Mouse (Mus musculus) CH12.LX (cell line): ENCODE results near the gene Agbl3. TPM values are rescaled to one million over a fixed set of nuclear protein-coding genes. Genes with fewer than 3 reads are reported as not detected.

Experiments
- DNase-seq: peaks from one replicate; pipeline ENCODE4 v3.0.0-alpha.2; 2013; ENCODE audit errors: extremely low read depth
- H3K27ac ChIP-seq: 2 replicates; pipeline ENCODE4 v1.5.1; 2012; ENCODE audit warnings: low read depth, mild to moderate bottlenecking, control low read depth, moderate library complexity; ENCODE audit not compliant: insufficient read depth
- H3K27me3 ChIP-seq: replicated peaks from 2 replicates; pipeline ENCODE3; 2012; ENCODE audit warnings: inconsistent platforms
- H3K36me3 ChIP-seq, 2 experiments: replicated peaks in 1 of 2; 2 replicates each; pipeline versions ENCODE3 to v1.6.1; 2012; ENCODE audit warnings: inconsistent platforms in 1 of 2, low read length in 1 of 2, mild to moderate bottlenecking in 1 of 2, mixed read lengths in 1 of 2, moderate library complexity in 1 of 2; ENCODE audit not compliant: control insufficient read depth in 1 of 2, insufficient read depth in 1 of 2
- H3K4me1 ChIP-seq, 2 experiments: 2 replicates each; pipeline ENCODE4 v1.6.1; 2012; ENCODE audit warnings: inconsistent platforms in 1 of 2, moderate library complexity in 1 of 2; ENCODE audit not compliant: insufficient read depth in 2 of 2, control insufficient read depth in 1 of 2
- H3K4me2 ChIP-seq: 2 replicates; pipeline ENCODE4 v1.6.1; 2012; ENCODE audit warnings: low read depth, mild to moderate bottlenecking, control low read depth; ENCODE audit not compliant: poor library complexity, insufficient read depth, severe bottlenecking
- H3K4me3 ChIP-seq, 3 experiments: fragments of 150-350 bp in 1 of 3; sonication (generic) in 1 of 3; replicated peaks in 1 of 3; 2 replicates each; pipeline versions ENCODE3 to v1.5.1; 2011 to 2012; ENCODE audit warnings: low read depth in 2 of 3, low read length in 2 of 3, mild to moderate bottlenecking in 2 of 3, moderate library complexity in 2 of 3, control low read depth in 1 of 3, improper control_type of control experiment in 1 of 3, inconsistent platforms in 1 of 3, mixed read lengths in 1 of 3; ENCODE audit not compliant: poor library complexity in 1 of 3
- H3K79me2 ChIP-seq: replicated peaks from 2 replicates; pipeline ENCODE4 v1.6.1; 2012; ENCODE audit warnings: mild to moderate bottlenecking, moderate library complexity; ENCODE audit not compliant: control insufficient read depth, poor library complexity, insufficient read depth, severe bottlenecking; ENCODE audit errors: extremely low read depth
- H3K9ac ChIP-seq: 2 replicates; pipeline ENCODE4 v1.6.1; 2012; ENCODE audit warnings: low read depth, mild to moderate bottlenecking, control low read depth, moderate library complexity; ENCODE audit not compliant: insufficient read depth
- H3K9me3 ChIP-seq: replicated peaks from 2 replicates; pipeline ENCODE3; 2012; ENCODE audit warnings: low read length, inconsistent platforms, mixed read lengths
- BHLHE40 ChIP-seq: IDR thresholded peaks from 2 replicates; pipeline ENCODE4 v1.6.1; 2011; ENCODE audit warnings: mild to moderate bottlenecking, low read depth, low read length, improper control_type of control experiment
- CHD1 ChIP-seq: IDR thresholded peaks from 2 replicates; pipeline ENCODE4 v1.6.1; 2012; ENCODE audit warnings: low read depth, low read length, improper control_type of control experiment, inconsistent platforms
- CHD2 ChIP-seq: IDR thresholded peaks from 2 replicates; pipeline ENCODE4 v1.6.1; 2011; ENCODE audit warnings: low read length, improper control_type of control experiment
- CTCF ChIP-seq, 2 experiments: IDR thresholded peaks in 1 of 2; conservative IDR thresholded peaks in 1 of 2; 2 replicates each; pipeline ENCODE4 v1.5.1; 2011 to 2012; ENCODE audit warnings: low read depth in 2 of 2, low read length in 2 of 2, improper control_type of control experiment in 1 of 2, inconsistent platforms in 1 of 2, mild to moderate bottlenecking in 1 of 2, moderate library complexity in 1 of 2
- E2F4 ChIP-seq: IDR thresholded peaks from 2 replicates; pipeline ENCODE4 v1.6.1; 2011; ENCODE audit warnings: low read depth, low read length, improper control_type of control experiment; ENCODE audit not compliant: insufficient replicate concordance
- ELF1 ChIP-seq: IDR thresholded peaks from 2 replicates; pipeline ENCODE4 v1.6.1; 2014; ENCODE audit warnings: low read depth, mild to moderate bottlenecking, inconsistent platforms, low read length, improper control_type of control experiment
- EP300 ChIP-seq: IDR thresholded peaks from 2 replicates; pipeline ENCODE4 v1.6.1; 2011; ENCODE audit warnings: low read length, improper control_type of control experiment
- ETS1 ChIP-seq: conservative IDR thresholded peaks from 2 replicates; pipeline ENCODE4 v1.6.1; 2012; ENCODE audit warnings: low read depth, mild to moderate bottlenecking, inconsistent platforms, low read length, improper control_type of control experiment, moderate library complexity
- GABPA ChIP-seq: IDR thresholded peaks from 2 replicates; pipeline ENCODE4 v1.6.1; 2012; ENCODE audit warnings: low read depth, low read length, improper control_type of control experiment, inconsistent platforms; ENCODE audit not compliant: insufficient replicate concordance
- HCFC1 ChIP-seq: IDR thresholded peaks from 2 replicates; pipeline ENCODE4 v1.6.1; 2012; ENCODE audit warnings: low read depth, mild to moderate bottlenecking, inconsistent platforms, low read length, improper control_type of control experiment
- IRF4 ChIP-seq: IDR thresholded peaks from 2 replicates; pipeline ENCODE4 v1.6.1; 2014; ENCODE audit warnings: low read depth, mild to moderate bottlenecking, inconsistent platforms, low read length, improper control_type of control experiment
- JUN ChIP-seq: IDR thresholded peaks from 2 replicates; pipeline ENCODE4 v1.6.1; 2011; ENCODE audit warnings: low read depth, mild to moderate bottlenecking, low read length, improper control_type of control experiment, moderate library complexity; ENCODE audit not compliant: insufficient read depth
- JUND ChIP-seq: conservative IDR thresholded peaks from 2 replicates; pipeline ENCODE4 v1.6.1; 2011; ENCODE audit warnings: low read depth, low read length, improper control_type of control experiment
- KAT2A ChIP-seq: IDR thresholded peaks from 2 replicates; pipeline ENCODE4 v1.6.1; 2012; ENCODE audit warnings: low read length, improper control_type of control experiment, inconsistent platforms; ENCODE audit not compliant: insufficient replicate concordance
- MAFK ChIP-seq: IDR thresholded peaks from 2 replicates; pipeline ENCODE4 v1.6.1; 2011; ENCODE audit warnings: low read length, improper control_type of control experiment; ENCODE audit not compliant: insufficient replicate concordance
- MAX ChIP-seq: IDR thresholded peaks from 2 replicates; pipeline ENCODE4 v1.6.1; 2011; ENCODE audit warnings: low read length, improper control_type of control experiment
- MAZ ChIP-seq: IDR thresholded peaks from 2 replicates; pipeline ENCODE4 v1.6.1; 2012; ENCODE audit warnings: low read depth, mild to moderate bottlenecking, inconsistent platforms, low read length, improper control_type of control experiment, moderate library complexity
- MEF2A ChIP-seq: IDR thresholded peaks from 2 replicates; pipeline ENCODE4 v1.6.1; 2014; ENCODE audit warnings: low read depth, mild to moderate bottlenecking, inconsistent platforms, low read length, improper control_type of control experiment, borderline replicate concordance
- MXI1 ChIP-seq: IDR thresholded peaks from 2 replicates; pipeline ENCODE4 v1.6.1; 2011; ENCODE audit warnings: mild to moderate bottlenecking, low read depth, low read length, improper control_type of control experiment
- MYC ChIP-seq: IDR thresholded peaks from 2 replicates; pipeline ENCODE4 v1.6.1; 2011; ENCODE audit warnings: low read depth, mild to moderate bottlenecking, improper control_type of control experiment, low read length
- NELFE ChIP-seq: IDR thresholded peaks from 2 replicates; pipeline ENCODE4 v1.6.1; 2011; ENCODE audit warnings: low read depth, low read length, improper control_type of control experiment
- NRF1 ChIP-seq: IDR thresholded peaks from 2 replicates; pipeline ENCODE4 v1.6.1; 2014; ENCODE audit warnings: low read depth, mild to moderate bottlenecking, inconsistent platforms, low read length, improper control_type of control experiment, moderate library complexity
- PAX5 ChIP-seq: IDR thresholded peaks from 2 replicates; pipeline ENCODE4 v1.6.1; 2012; ENCODE audit warnings: low read length, inconsistent platforms, mixed read lengths
- POLR2A ChIP-seq: IDR thresholded peaks from 2 replicates; pipeline ENCODE4 v1.6.1; 2011; ENCODE audit warnings: low read depth, mild to moderate bottlenecking, improper control_type of control experiment, low read length
- POLR2AphosphoS2 ChIP-seq: IDR thresholded peaks from 2 replicates; pipeline ENCODE4 v1.6.1; 2011; ENCODE audit warnings: low read depth, low read length, improper control_type of control experiment
- RAD21 ChIP-seq: IDR thresholded peaks from 2 replicates; pipeline ENCODE4 v1.6.1; 2011; ENCODE audit warnings: low read depth, mild to moderate bottlenecking, low read length, improper control_type of control experiment, moderate library complexity
- RCOR1 ChIP-seq: conservative IDR thresholded peaks from 2 replicates; pipeline ENCODE4 v1.6.1; 2012; ENCODE audit warnings: low read depth, mild to moderate bottlenecking, inconsistent platforms, low read length, improper control_type of control experiment
- SIN3A ChIP-seq: IDR thresholded peaks from 2 replicates; pipeline ENCODE4 v1.6.1; 2012; ENCODE audit warnings: low read length, improper control_type of control experiment, inconsistent platforms
- SMC3 ChIP-seq: IDR thresholded peaks from 2 replicates; pipeline ENCODE4 v1.6.1; 2011; ENCODE audit warnings: low read depth, low read length, improper control_type of control experiment
- TBP ChIP-seq: conservative IDR thresholded peaks from 2 replicates; pipeline ENCODE4 v1.6.1; 2011; ENCODE audit warnings: low read depth, low read length, improper control_type of control experiment
- TCF12 ChIP-seq: IDR thresholded peaks from 2 replicates; pipeline ENCODE4 v1.6.1; 2014; ENCODE audit warnings: low read depth, mild to moderate bottlenecking, inconsistent platforms, low read length, improper control_type of control experiment
- UBTF ChIP-seq: IDR thresholded peaks from 2 replicates; pipeline ENCODE4 v1.6.1; 2012; ENCODE audit warnings: low read depth, mild to moderate bottlenecking, inconsistent platforms, low read length, improper control_type of control experiment, moderate library complexity
- USF1 ChIP-seq: IDR thresholded peaks from 2 replicates; pipeline ENCODE4 v1.6.1; 2014; ENCODE audit warnings: low read depth, mild to moderate bottlenecking, inconsistent platforms, low read length, improper control_type of control experiment
- USF2 ChIP-seq: conservative IDR thresholded peaks from 2 replicates; pipeline ENCODE4 v1.6.1; 2011; ENCODE audit warnings: low read depth, low read length, improper control_type of control experiment
- ZC3H11A ChIP-seq: IDR thresholded peaks from 2 replicates; pipeline ENCODE4 v1.6.1; 2012; ENCODE audit warnings: low read depth, mild to moderate bottlenecking, inconsistent platforms, low read length, improper control_type of control experiment
- ZKSCAN1 ChIP-seq: IDR thresholded peaks from 2 replicates; pipeline ENCODE4 v1.6.1; 2012; ENCODE audit warnings: low read depth, inconsistent platforms, low read length, improper control_type of control experiment, borderline replicate concordance
- ZMIZ1 ChIP-seq: IDR thresholded peaks from 2 replicates; pipeline ENCODE4 v1.6.1; 2012; ENCODE audit warnings: low read depth, mild to moderate bottlenecking, inconsistent platforms, low read length, improper control_type of control experiment
- ZNF384 ChIP-seq: IDR thresholded peaks from 2 replicates; pipeline ENCODE4 v1.6.1; 2012; ENCODE audit warnings: low read depth, low read length, improper control_type of control experiment, inconsistent platforms
- dilution Hi-C: fragments of 300-500 bp; cut with MboI; formaldehyde crosslinking; loops from 2 replicates; pipeline ENCODE4 v1.14.3; 2020; ENCODE audit warnings: low sequenced_read_pairs; ENCODE audit not compliant: extremely low pct_unique_long_range_greater_than_20kb, extremely low pct_ligation_motif_present
- in situ Hi-C: fragments of 300-500 bp; cut with MboI; formaldehyde crosslinking; loops from 3 replicates; pipeline ENCODE4 v1.14.3; 2019; ENCODE audit warnings: low sequenced_read_pairs, low pct_ligation_motif_present, low pct_unique_long_range_greater_than_20kb, mixed read lengths
- polyA plus RNA-seq: library from polyadenylated mRNA; unstranded; fragments of >175 nt; gene quantifications from 2 replicates; pipeline ENCODE4 v1.2.1, GENCODE M21; 2012; ENCODE audit warnings: low read depth; ENCODE audit not compliant: insufficient read length
- total RNA-seq, 2 experiments: library from RNA; depleted of rRNA; stranded (reverse); fragments of 300-350 nt in 1 of 2; fragments of >200 nt in 1 of 2; gene quantifications; 2 replicates each; pipeline ENCODE4 v1.2.3; 2012 to 2014

Gene Agbl3
- total RNA-seq (2012; rRNA removed) (1.5 and 1.9 TPM in 2 replicates), total RNA-seq (2014; rRNA removed) (4.8 and 5.1 TPM in 2 replicates), polyA plus RNA-seq (3.2 and 3.4 TPM in 2 replicates)

- no peaks in the 10 kb centered on the region for H3K9me3 ChIP-seq
- H3K36me3 ChIP-seq = peaks cover 2% of the 10 kb centered on the region in 2 experiments
- H3K27ac ChIP-seq = peak within 1 kb of the TSS; percentile 78
- dilution Hi-C loops (no loop called here), in situ Hi-C loops (no loop called here)
- H3K9ac ChIP-seq = peak within 1 kb of the TSS; percentile 74
- DNase-seq = peak; percentile 97
- 0 out of 2 replicates have a peak, but pooled peaks have one; percentile 29 for TF ChIP-seq TBP
- TF ChIP-seq MAX = peak; percentile 99
- no peak for TF ChIP-seq MAZ
- no peak for TF ChIP-seq USF1
- TF ChIP-seq CHD2 = peak; percentile 99
- TF ChIP-seq CTCF (conservative IDR thresholded peaks at IDR 0.05 in 1 of 2, IDR thresholded peaks at IDR 0.05 in 1 of 2; ENCODE audit: low read depth in 2 of 2, low read length in 2 of 2) = no peak; a peak in 1 of 4 replicates
- TF ChIP-seq SMC3 = no peak
- TF ChIP-seq JUN = no peak
- peak; percentile 59 for TF ChIP-seq IRF4
- TF ChIP-seq RAD21 = no peak
- no peak for TF ChIP-seq CHD1
- 0 out of 2 replicates have a peak, but pooled peaks have one; percentile 19 for TF ChIP-seq RCOR1
- TF ChIP-seq EP300 = no peak
- peak; percentile 56 for TF ChIP-seq TCF12
- peak; percentile 49 for TF ChIP-seq MEF2A
- TF ChIP-seq ZNF384 = no peak
- no peak for TF ChIP-seq PAX5
- peak; percentile 65 for TF ChIP-seq ELF1
- TF ChIP-seq SIN3A = 0 out of 2 replicates have a peak, but pooled peaks have one; percentile 28
- peak; percentile 63 for TF ChIP-seq NELFE
- no peak for TF ChIP-seq GABPA
- TF ChIP-seq KAT2A = peak; percentile 75; the same call in 1 of the 2 replicates
- peak; percentile 66 for TF ChIP-seq HCFC1
- TF ChIP-seq NRF1 = peak; percentile 22; the same call in 1 of the 2 replicates
- TF ChIP-seq BHLHE40 = no peak; the same call in 1 of the 2 replicates
- peak; percentile 69; the same call in 1 of the 2 replicates for TF ChIP-seq MYC
- peak; percentile 76 for TF ChIP-seq POLR2A
- TF ChIP-seq ZMIZ1 = peak; percentile 50
- no peak for TF ChIP-seq ZKSCAN1
- no peak for TF ChIP-seq MAFK
- no peak for TF ChIP-seq USF2
- TF ChIP-seq ETS1 = peak; percentile 47
- TF ChIP-seq POLR2AphosphoS2 = no peak
- TF ChIP-seq MXI1 = peak; percentile 94
- TF ChIP-seq ZC3H11A = no peak
- peak; percentile 94 for TF ChIP-seq E2F4
- peak; percentile 84 for TF ChIP-seq UBTF
- no peak for TF ChIP-seq JUND
- H3K4me1 ChIP-seq = peaks cover 2 to 15% of the 10 kb centered on the region in 2 experiments; a peak in 3 of 4 replicates
- no peaks in the 10 kb centered on the region for H3K79me2 ChIP-seq
- H3K27me3 ChIP-seq = no peaks in the 10 kb centered on the region
- peak within 1 kb of the TSS; percentile 45 to 75 (median 62) for H3K4me3 ChIP-seq
- H3K4me2 ChIP-seq = peak within 1 kb of the TSS; percentile 73; the same call in 1 of the 2 replicates
These were observed at the start of gene Agbl3 for GRCm38 (mm10) chr6:34780231-34780942. Agbl3 (plus strand) TSS chr6:34780432.
